Mouse (Mus musculus): ENCODE measurements around the gene Tdgf1.

GRCm38 (mm10) chr9:110951866-110952265, 5.9 kb upstream of the Tdgf1 start:
- TF ChIP-seq CTCF (IDR thresholded peaks at IDR 0.05; ENCODE audit: low read depth): no peak
- TF ChIP-seq EP300 (optimal IDR thresholded peaks at IDR 0.05): no peak
